Mouse (Mus musculus): ENCODE data around the gene Sec22c. TPM values are rescaled to one million over a fixed set of nuclear protein-coding genes. Genes with fewer than 3 reads are reported as not detected.

The Sec22c gene
- polyA plus RNA-seq, 1 experiment from 2014 or later: 9.2 TPM

GRCm38 (mm10) chr9:121666957-121667630 is 38.2 kb downstream of the Sec22c start:
- Histone ChIP-seq H3K9me3 (ENCODE audit: control insufficient read depth, low read length) (no peaks in the 10 kb centered on the region), H3K4me2 (ENCODE audit: low read depth, low read length) (no peak overlapping the region), H3K4me1 (replicated peaks; ENCODE audit: control insufficient read depth, insufficient read depth, low read length) (peaks cover 7% of the 10 kb centered on the region), H3K27ac (ENCODE audit: low read length) (no peak overlapping the region), H3K4me3 (ENCODE audit: low read length) (no peak overlapping the region), H3K27me3 (ENCODE audit: control insufficient read depth, insufficient read depth, low read depth, low read length) (peaks cover 17% of the 10 kb centered on the region), H3K36me3 (ENCODE audit: control insufficient read depth, insufficient read depth, low read length) (no peaks in the 10 kb centered on the region), H3K9ac (ENCODE audit: low read length) (no peak overlapping the region)
- WGBS: 54% methylated on average over 16 of the region's 16 CpGs
- peak; percentile 43; the same call in 1 of the 2 replicates for ATAC-seq (ENCODE audit: low read depth)

GRCm38 (mm10) chr9:121664104-121664503 is 41.2 kb downstream of the Sec22c start:
- ATAC-seq (ENCODE audit: low read depth): no peak
- H3K4me1 ChIP-seq (replicated peaks; ENCODE audit: control insufficient read depth, insufficient read depth, low read length): 0 out of 2 replicates have a peak, but pooled peaks cover 4% of the 10 kb centered on the region
- H3K9ac ChIP-seq (ENCODE audit: low read length): no peak overlapping the region
- H3K9me3 ChIP-seq (ENCODE audit: control insufficient read depth, low read length): no peaks in the 10 kb centered on the region
- H3K4me3 ChIP-seq (ENCODE audit: low read length): no peak overlapping the region
- no peak overlapping the region for H3K4me2 ChIP-seq (ENCODE audit: low read depth, low read length)
- H3K36me3 ChIP-seq (ENCODE audit: control insufficient read depth, insufficient read depth, low read length): no peaks in the 10 kb centered on the region
- no peak overlapping the region for H3K27ac ChIP-seq (ENCODE audit: low read length)
- 70% methylated on average over 5 of the region's 5 CpGs for WGBS
- H3K27me3 ChIP-seq (ENCODE audit: control insufficient read depth, insufficient read depth, low read depth, low read length): peaks cover 17% of the 10 kb centered on the region

- WGBS: 63% methylated on average over 6 of the region's 6 CpGs
- H3K9me3 ChIP-seq (ENCODE audit: control insufficient read depth, low read length): no peaks in the 10 kb centered on the region
- H3K36me3 ChIP-seq (ENCODE audit: control insufficient read depth, insufficient read depth, low read length): no peaks in the 10 kb centered on the region
- no peak overlapping the region for H3K9ac ChIP-seq (ENCODE audit: low read length)
- no peak overlapping the region for H3K4me2 ChIP-seq (ENCODE audit: low read depth, low read length)
- no peak for ATAC-seq (ENCODE audit: low read depth)
- H3K27me3 ChIP-seq (ENCODE audit: control insufficient read depth, insufficient read depth, low read depth, low read length): peaks cover 11% of the 10 kb centered on the region
- H3K4me3 ChIP-seq (ENCODE audit: low read length): no peak overlapping the region
- H3K27ac ChIP-seq (ENCODE audit: low read length): no peak overlapping the region
- H3K4me1 ChIP-seq (replicated peaks; ENCODE audit: control insufficient read depth, insufficient read depth, low read length): 0 out of 2 replicates have a peak, but pooled peaks cover 4% of the 10 kb centered on the region
These were observed 41.8 kb downstream of the Sec22c start for GRCm38 (mm10) chr9:121663467-121663866.

- Histone ChIP-seq H3K9ac (ENCODE audit: low read length) (no peak overlapping the region), H3K4me1 (replicated peaks; ENCODE audit: control insufficient read depth, insufficient read depth, low read length) (peaks cover 3% of the 10 kb centered on the region; the same call in 1 of the 2 replicates), H3K36me3 (ENCODE audit: control insufficient read depth, insufficient read depth, low read length) (no peaks in the 10 kb centered on the region), H3K9me3 (ENCODE audit: control insufficient read depth, low read length) (no peaks in the 10 kb centered on the region), H3K4me3 (ENCODE audit: low read length) (no peak overlapping the region), H3K27me3 (ENCODE audit: control insufficient read depth, insufficient read depth, low read depth, low read length) (no peaks in the 10 kb centered on the region), H3K4me2 (ENCODE audit: low read depth, low read length) (no peak overlapping the region), H3K27ac (ENCODE audit: low read length) (no peak overlapping the region)
- ATAC-seq (ENCODE audit: low read depth): no peak
- WGBS: 64% methylated on average over 7 of the region's 7 CpGs
These were observed 45.5 kb downstream of the Sec22c start for GRCm38 (mm10) chr9:121659791-121660190.

GRCm38 (mm10) chr9:121658248-121658647 is 47.0 kb downstream of the Sec22c start:
- H3K4me1 ChIP-seq (replicated peaks; ENCODE audit: control insufficient read depth, insufficient read depth, low read length): peaks cover 3% of the 10 kb centered on the region; the same call in 1 of the 2 replicates
- no peak overlapping the region for H3K4me2 ChIP-seq (ENCODE audit: low read depth, low read length)
- no peak overlapping the region for H3K4me3 ChIP-seq (ENCODE audit: low read length)
- no peaks in the 10 kb centered on the region for H3K36me3 ChIP-seq (ENCODE audit: control insufficient read depth, insufficient read depth, low read length)
- no peak overlapping the region for H3K27ac ChIP-seq (ENCODE audit: low read length)
- H3K9me3 ChIP-seq (ENCODE audit: control insufficient read depth, low read length): no peaks in the 10 kb centered on the region
- no peak overlapping the region for H3K9ac ChIP-seq (ENCODE audit: low read length)
- 54% methylated on average over 7 of the region's 7 CpGs for WGBS
- ATAC-seq (ENCODE audit: low read depth): no peak
- H3K27me3 ChIP-seq (ENCODE audit: control insufficient read depth, insufficient read depth, low read depth, low read length): no peaks in the 10 kb centered on the region

GRCm38 (mm10) chr9:121657143-121657542 is 48.1 kb downstream of the Sec22c start:
- no peak overlapping the region for H3K4me3 ChIP-seq (ENCODE audit: low read length)
- H3K9me3 ChIP-seq (ENCODE audit: control insufficient read depth, low read length): no peaks in the 10 kb centered on the region
- WGBS: 45% methylated on average over 13 of the region's 13 CpGs
- no peaks in the 10 kb centered on the region for H3K36me3 ChIP-seq (ENCODE audit: control insufficient read depth, insufficient read depth, low read length)
- H3K4me1 ChIP-seq (replicated peaks; ENCODE audit: control insufficient read depth, insufficient read depth, low read length): peaks cover 3% of the 10 kb centered on the region; the same call in 1 of the 2 replicates
- no peak for ATAC-seq (ENCODE audit: low read depth)
- H3K27me3 ChIP-seq (ENCODE audit: control insufficient read depth, insufficient read depth, low read depth, low read length): no peaks in the 10 kb centered on the region
- no peak overlapping the region for H3K27ac ChIP-seq (ENCODE audit: low read length)
- H3K9ac ChIP-seq (ENCODE audit: low read length): no peak overlapping the region
- H3K4me2 ChIP-seq (ENCODE audit: low read depth, low read length): no peak overlapping the region

GRCm38 (mm10) chr9:121656322-121656721 is 49.0 kb downstream of the Sec22c start:
- Histone ChIP-seq H3K27me3 (ENCODE audit: control insufficient read depth, insufficient read depth, low read depth, low read length) (no peaks in the 10 kb centered on the region), H3K4me3 (ENCODE audit: low read length) (no peak overlapping the region), H3K4me1 (replicated peaks; ENCODE audit: control insufficient read depth, insufficient read depth, low read length) (peaks cover 3% of the 10 kb centered on the region; the same call in 1 of the 2 replicates), H3K9me3 (ENCODE audit: control insufficient read depth, low read length) (no peaks in the 10 kb centered on the region), H3K27ac (ENCODE audit: low read length) (no peak overlapping the region), H3K36me3 (ENCODE audit: control insufficient read depth, insufficient read depth, low read length) (no peaks in the 10 kb centered on the region), H3K4me2 (ENCODE audit: low read depth, low read length) (no peak overlapping the region), H3K9ac (ENCODE audit: low read length) (no peak overlapping the region)
- ATAC-seq (ENCODE audit: low read depth): no peak
- WGBS: 67% methylated on average over 5 of the region's 5 CpGs

- Histone ChIP-seq H3K4me3 (ENCODE audit: low read length) (no peak overlapping the region), H3K9ac (ENCODE audit: low read length) (no peak overlapping the region), H3K27ac (ENCODE audit: low read length) (no peak overlapping the region), H3K4me2 (ENCODE audit: low read depth, low read length) (no peak overlapping the region), H3K9me3 (ENCODE audit: control insufficient read depth, low read length) (no peaks in the 10 kb centered on the region), H3K4me1 (replicated peaks; ENCODE audit: control insufficient read depth, insufficient read depth, low read length) (peaks cover 3% of the 10 kb centered on the region; the same call in 1 of the 2 replicates), H3K36me3 (ENCODE audit: control insufficient read depth, insufficient read depth, low read length) (no peaks in the 10 kb centered on the region), H3K27me3 (ENCODE audit: control insufficient read depth, insufficient read depth, low read depth, low read length) (no peaks in the 10 kb centered on the region)
- ATAC-seq (ENCODE audit: low read depth): no peak
- 84% methylated on average over 10 of the region's 10 CpGs for WGBS
These were observed 51.6 kb downstream of the Sec22c start for GRCm38 (mm10) chr9:121653668-121654067.

GRCm38 (mm10) chr9:121647026-121647425 is 58.3 kb downstream of the Sec22c start:
- Histone ChIP-seq H3K9ac (ENCODE audit: low read length) (no peak overlapping the region), H3K27ac (ENCODE audit: low read length) (no peak overlapping the region), H3K9me3 (ENCODE audit: control insufficient read depth, low read length) (no peaks in the 10 kb centered on the region), H3K27me3 (ENCODE audit: control insufficient read depth, insufficient read depth, low read depth, low read length) (peaks cover 23% of the 10 kb centered on the region), H3K4me1 (replicated peaks; ENCODE audit: control insufficient read depth, insufficient read depth, low read length) (peaks cover 11% of the 10 kb centered on the region), H3K4me3 (ENCODE audit: low read length) (no peak overlapping the region), H3K4me2 (ENCODE audit: low read depth, low read length) (no peak overlapping the region), H3K36me3 (ENCODE audit: control insufficient read depth, insufficient read depth, low read length) (no peaks in the 10 kb centered on the region)
- WGBS: 45% methylated on average over 7 of the region's 7 CpGs
- no peak for ATAC-seq (ENCODE audit: low read depth)
